Mouse (Mus musculus) spleen, adult 2 months (tissue): ENCODE results near the gene Olfr108. TPM values are rescaled to one million over a fixed set of nuclear protein-coding genes. Genes with fewer than 3 reads are reported as not detected.

Experiments
- DNase-seq, 2 experiments: peaks; one replicate each; pipeline versions ENCODE4 v3.0.0 to v3.0.0-alpha.2; 2012 to 2021; ENCODE audit warnings: low spot score in 2 of 2, low read depth in 1 of 2
- H3K27ac ChIP-seq: fragments of 200-500 bp; 2 replicates; pipeline ENCODE4 v1.5.1; 2012; ENCODE audit warnings: low read length, inconsistent platforms; ENCODE audit not compliant: insufficient read depth
- H3K27me3 ChIP-seq: fragments of 200-500 bp; 2 replicates; pipeline ENCODE4 v1.6.1; 2012; ENCODE audit warnings: mild to moderate bottlenecking, moderate library complexity, low read length, inconsistent platforms; ENCODE audit not compliant: control insufficient read depth, insufficient read depth
- H3K36me3 ChIP-seq: fragments of 200-500 bp; 2 replicates; pipeline ENCODE4 v1.6.1; 2012; ENCODE audit warnings: mild to moderate bottlenecking, low read length, inconsistent platforms; ENCODE audit not compliant: control insufficient read depth, insufficient read depth
- H3K4me1 ChIP-seq: fragments of 200-500 bp; 2 replicates; pipeline ENCODE4 v1.6.1; 2011; ENCODE audit warnings: inconsistent platforms; ENCODE audit not compliant: control insufficient read depth, insufficient read depth, insufficient read length
- H3K4me3 ChIP-seq: fragments of 200-500 bp; 2 replicates; pipeline ENCODE4 v1.5.1; 2011; ENCODE audit warnings: mild to moderate bottlenecking, inconsistent platforms; ENCODE audit not compliant: insufficient read depth, insufficient read length; ENCODE audit errors: extremely low read depth
- CTCF ChIP-seq: fragments of 200-500 bp; IDR thresholded peaks from 2 replicates; pipeline ENCODE4 v1.5.1; 2011; ENCODE audit warnings: mild to moderate bottlenecking, inconsistent platforms; ENCODE audit not compliant: insufficient read depth, insufficient read length, insufficient replicate concordance; ENCODE audit errors: extremely low read depth
- POLR2A ChIP-seq: fragments of 200-500 bp; IDR thresholded peaks from 2 replicates; pipeline ENCODE4 v1.6.1; 2011; ENCODE audit warnings: low read depth, low read length, inconsistent platforms
- WGBS: fragments of 180-500 bp; shearing (Covaris S2); methylation state at CpG from one replicate; pipeline ENCODE4 v1.1.7; 2018; 5-methylcytosine and 5-hydroxymethylcytosine counted together
- polyA plus RNA-seq: library from polyadenylated mRNA; depleted of rRNA; stranded (reverse); fragments of >200 nt; gene quantifications from 2 replicates; pipeline ENCODE4 v1.2.3, GENCODE M21; 2012; rRNA removed

Olfr108 gene
- not detected in 2 replicates for polyA plus RNA-seq

- TF ChIP-seq POLR2A (no peak), CTCF (no peak)
Measured at GRCm38 (mm10) chr17:37445180-37445579, at the start of gene Olfr108. Gene Olfr108, plus strand, starts transcription at chr17:37445480.

GRCm38 (mm10) chr17:37398926-37399325 is 46.4 kb upstream of the Olfr108 start, which contains the start of gene Olfr107:
Gene Olfr107, plus strand, starts transcription at chr17:37399226.
- WGBS: 80% methylated on average over 3 of the region's 3 CpGs
- Histone ChIP-seq H3K36me3 (no peaks in the 10 kb centered on the region), H3K4me1 (no peaks in the 10 kb centered on the region), H3K27ac (no peak within 1 kb of the TSS), H3K4me3 (no peak within 1 kb of the TSS), H3K27me3 (no peaks in the 10 kb centered on the region)
- no peak for TF ChIP-seq POLR2A
- no peak for TF ChIP-seq CTCF
- no peak for DNase-seq

More at GRCm38 (mm10) chr17:37445180-37445579, at the start of gene Olfr108:
- DNase-seq: no peak
- no peaks in the 10 kb centered on the region for H3K4me1 ChIP-seq
- no peaks in the 10 kb centered on the region for H3K27me3 ChIP-seq
- H3K27ac ChIP-seq: no peak within 1 kb of the TSS
- no peak within 1 kb of the TSS for H3K4me3 ChIP-seq
- H3K36me3 ChIP-seq: no peaks in the 10 kb centered on the region
- 93% methylated on average over 1 of the region's 1 CpGs for WGBS

- Histone ChIP-seq H3K27me3 (no peaks in the 10 kb centered on the region), H3K27ac (no peak overlapping the region), H3K36me3 (no peaks in the 10 kb centered on the region), H3K4me1 (no peaks in the 10 kb centered on the region), H3K4me3 (no peak overlapping the region)
- TF ChIP-seq CTCF: no peak
- TF ChIP-seq POLR2A: no peak
- DNase-seq: no peak
Measured at GRCm38 (mm10) chr17:37413380-37413779, 31.9 kb upstream of the Olfr108 start.

GRCm38 (mm10) chr17:37458616-37459015 is 13.3 kb downstream of the Olfr108 start, which contains the start of gene Olfr109:
Gene Olfr109, plus strand, starts transcription at chr17:37458916.
- H3K4me3 ChIP-seq: no peak within 1 kb of the TSS
- no peaks in the 10 kb centered on the region for H3K36me3 ChIP-seq
- WGBS: 86% methylated on average over 1 of the region's 1 CpGs
- no peak within 1 kb of the TSS for H3K27ac ChIP-seq
- no peaks in the 10 kb centered on the region for H3K27me3 ChIP-seq
- TF ChIP-seq CTCF: no peak
- TF ChIP-seq POLR2A: no peak
- H3K4me1 ChIP-seq: no peaks in the 10 kb centered on the region
- no peak for DNase-seq

GRCm38 (mm10) chr17:37483452-37483851 is 38.2 kb downstream of the Olfr108 start, which contains the start of gene H2-M2:
Gene H2-M2, minus strand, starts transcription at chr17:37483552.
- no peaks in the 10 kb centered on the region for H3K27me3 ChIP-seq
- TF ChIP-seq POLR2A (no peak), CTCF (no peak)
- WGBS: 86% methylated on average over 2 of the region's 2 CpGs
- no peaks in the 10 kb centered on the region for H3K36me3 ChIP-seq
- H3K27ac ChIP-seq: no peak within 1 kb of the TSS
- DNase-seq: no peak
- H3K4me1 ChIP-seq: no peaks in the 10 kb centered on the region
- no peak within 1 kb of the TSS for H3K4me3 ChIP-seq

- DNase-seq: no peak
- no peaks in the 10 kb centered on the region for H3K4me1 ChIP-seq
- no peaks in the 10 kb centered on the region for H3K27me3 ChIP-seq
- H3K36me3 ChIP-seq: no peaks in the 10 kb centered on the region
- 15% methylated on average over 1 of the region's 1 CpGs for WGBS
- H3K4me3 ChIP-seq: no peak within 1 kb of the TSS
- H3K27ac ChIP-seq: no peak within 1 kb of the TSS
- TF ChIP-seq CTCF (no peak), POLR2A (no peak)
Measured at GRCm38 (mm10) chr17:37491930-37492518, 46.7 kb downstream of the Olfr108 start, which contains the start of gene Olfr110. Gene Olfr110, plus strand, starts transcription at chr17:37492468.

Other genes with a start within 250 kb of the Olfr108 start
- gene Olfr94, start 244.5 kb upstream of the Olfr108 start, polyA plus RNA-seq: not detected in 2 replicates
- not detected in 2 replicates for gene Olfr95, start 232.4 kb upstream of the Olfr108 start, polyA plus RNA-seq
- not detected in 2 replicates for gene Olfr96, start 225.3 kb upstream of the Olfr108 start, polyA plus RNA-seq
- gene Olfr97, start 208.2 kb upstream of the Olfr108 start, polyA plus RNA-seq: not detected in 2 replicates
- not detected in 2 replicates for gene Olfr98, start 181.7 kb upstream of the Olfr108 start, polyA plus RNA-seq
- gene H2-M3, start 175.3 kb upstream of the Olfr108 start, polyA plus RNA-seq: 27.0 and 27.4 TPM in 2 replicates
- not detected in 2 replicates for gene Olfr99, start 162.0 kb upstream of the Olfr108 start, polyA plus RNA-seq
- not detected in 2 replicates for gene Olfr101, start 141.2 kb upstream of the Olfr108 start, polyA plus RNA-seq
- not detected in 2 replicates for gene Olfr102, start 128.4 kb upstream of the Olfr108 start, polyA plus RNA-seq
- gene Olfr103, start 105.8 kb upstream of the Olfr108 start, polyA plus RNA-seq: not detected in 2 replicates
- gene Olfr104-ps, start 85.9 kb upstream of the Olfr108 start, polyA plus RNA-seq: not detected in 2 replicates
- not detected in 2 replicates for gene Olfr105-ps, start 66.4 kb upstream of the Olfr108 start, polyA plus RNA-seq
- gene Olfr106-ps, start 55.1 kb upstream of the Olfr108 start, polyA plus RNA-seq: not detected in 2 replicates
- not detected in 2 replicates for gene Olfr107, start 46.3 kb upstream of the Olfr108 start, polyA plus RNA-seq
- not detected in 2 replicates for gene Olfr109, start 13.4 kb downstream of the Olfr108 start, polyA plus RNA-seq
- 2.7 and 4.5 TPM in 2 replicates for gene H2-M2, start 38.1 kb downstream of the Olfr108 start, polyA plus RNA-seq
- gene Olfr110, start 47.0 kb downstream of the Olfr108 start, polyA plus RNA-seq: 0.05 TPM in 1 of 2 replicates, not detected in the other
- gene Olfr111, start 62.5 kb downstream of the Olfr108 start, polyA plus RNA-seq: 0.27 and 0.29 TPM in 2 replicates
- gene Olfr112, start 124.0 kb downstream of the Olfr108 start, polyA plus RNA-seq: not detected in 2 replicates
- not detected in 2 replicates for gene Olfr113, start 132.2 kb downstream of the Olfr108 start, polyA plus RNA-seq
- gene Olfr114, start 147.3 kb downstream of the Olfr108 start, polyA plus RNA-seq: not detected in 2 replicates
- not detected in 2 replicates for gene Olfr115, start 181.6 kb downstream of the Olfr108 start, polyA plus RNA-seq
- gene Olfr116, start 181.7 kb downstream of the Olfr108 start, polyA plus RNA-seq: not detected in 2 replicates
- not detected in 2 replicates for gene Olfr117, start 218.3 kb downstream of the Olfr108 start, polyA plus RNA-seq
- not detected in 2 replicates for gene Olfr118, start 221.5 kb downstream of the Olfr108 start, polyA plus RNA-seq